Mouse (Mus musculus) megakaryocyte, embryonic 14.5 days (primary cell): Measurements from ENCODE around the gene Itgb7.
"Not testable (repeated sequence)": the region's sequence is repeated elsewhere in the genome, so short reads cannot be mapped to it uniquely, and the experiment has no call there.

Experiments used
- FLI1 ChIP-seq: IDR thresholded peaks from 2 replicates; pipeline ENCODE4 v1.6.1; 2012; ENCODE audit warnings: low read length, inconsistent platforms, mixed read lengths
- GATA1 ChIP-seq: IDR thresholded peaks from 3 replicates; pipeline ENCODE4 v1.6.1; 2012; ENCODE audit warnings: mixed read lengths, low read length, inconsistent platforms, borderline replicate concordance

DNA sequence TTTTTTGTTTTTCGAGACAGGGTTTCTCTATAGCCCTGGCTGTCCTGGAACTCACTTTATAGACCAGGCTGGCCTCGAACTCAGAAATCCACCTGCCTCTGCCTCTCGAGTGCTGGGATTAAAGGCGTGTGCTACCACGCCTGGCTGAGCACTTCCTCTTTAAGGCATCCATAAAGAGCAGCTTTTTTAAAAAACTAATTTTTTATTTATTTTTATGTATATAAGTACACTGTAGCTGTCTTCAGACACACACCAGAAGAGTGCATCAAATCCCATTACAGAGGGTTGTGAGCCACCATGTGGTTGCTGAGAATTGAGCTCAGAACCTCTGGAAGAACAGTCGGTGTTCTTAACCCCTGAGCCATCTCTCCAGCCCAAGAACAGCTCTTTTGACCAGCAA, 6.1 kb downstream of the Itgb7 start:
- TF ChIP-seq FLI1, GATA1: not testable (repeated sequence)
